Mouse (Mus musculus): ENCODE data around the gene Rftn2. TPM values are rescaled to one million over a fixed set of nuclear protein-coding genes. Genes with fewer than 3 reads are reported as not detected.

Gene Rftn2
- polyA plus RNA-seq, 1 experiment: 20.8 TPM

DNA sequence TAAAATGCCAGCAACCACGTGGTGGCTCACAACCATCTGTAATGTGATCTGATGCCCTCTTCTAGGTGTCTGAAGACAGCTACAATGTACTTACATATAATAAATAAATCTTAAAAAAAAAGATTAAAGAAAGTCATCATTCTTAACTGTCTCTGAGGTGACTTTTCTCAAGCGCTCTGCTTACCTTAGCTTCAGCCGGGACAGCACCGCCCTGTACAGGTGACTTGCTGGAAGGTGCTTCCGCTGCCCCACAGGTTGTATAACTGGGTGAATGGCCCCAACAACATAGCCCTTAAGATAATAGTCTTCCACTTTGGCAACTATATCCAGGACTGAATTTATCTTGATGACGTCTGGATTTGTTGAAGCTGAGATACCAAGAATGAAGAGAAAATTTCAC is 12.6 kb downstream of the Rftn2 start:
- Histone ChIP-seq H3K4me1 (ENCODE audit: control insufficient read depth, insufficient read depth, low read length) (no peaks in the 10 kb centered on the region), H3K4me3 (ENCODE audit: insufficient read depth, low read length) (no peak overlapping the region), H3K27ac (ENCODE audit: insufficient read depth, low read length) (no peak overlapping the region)
- TF ChIP-seq CTCF (IDR thresholded peaks at IDR 0.05; ENCODE audit: extremely low read depth, insufficient read depth, low read length) (no peak), POLR2A (IDR thresholded peaks at IDR 0.05; ENCODE audit: extremely low read depth, insufficient read depth, low read length) (no peak)

DNA sequence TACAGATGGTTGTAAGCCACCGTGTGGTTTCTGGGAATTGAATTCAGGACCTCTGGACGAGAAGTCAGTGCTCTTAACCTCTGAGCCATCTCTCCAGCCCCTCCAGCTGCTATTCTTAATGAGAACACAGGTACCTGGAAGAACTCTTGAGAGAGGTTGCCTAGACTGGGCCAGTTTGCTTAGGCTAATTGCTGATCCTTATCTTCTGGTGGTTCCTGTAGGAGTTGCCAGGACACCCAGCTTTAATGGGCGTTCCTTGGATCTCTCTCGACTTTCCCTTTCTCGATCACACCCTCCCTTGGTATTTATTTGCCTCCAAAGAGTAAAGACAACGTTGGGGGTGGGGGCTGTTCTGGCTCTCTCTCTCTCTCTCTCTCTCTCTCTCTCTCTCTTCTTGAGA is 13.1 kb downstream of the Rftn2 start:
- H3K4me1 ChIP-seq (ENCODE audit: control insufficient read depth, insufficient read depth, low read length): no peaks in the 10 kb centered on the region
- no peak for TF ChIP-seq CTCF (IDR thresholded peaks at IDR 0.05; ENCODE audit: extremely low read depth, insufficient read depth, low read length)
- no peak for TF ChIP-seq POLR2A (IDR thresholded peaks at IDR 0.05; ENCODE audit: extremely low read depth, insufficient read depth, low read length)
- no peak overlapping the region for H3K4me3 ChIP-seq (ENCODE audit: insufficient read depth, low read length)
- no peak overlapping the region for H3K27ac ChIP-seq (ENCODE audit: insufficient read depth, low read length)

DNA sequence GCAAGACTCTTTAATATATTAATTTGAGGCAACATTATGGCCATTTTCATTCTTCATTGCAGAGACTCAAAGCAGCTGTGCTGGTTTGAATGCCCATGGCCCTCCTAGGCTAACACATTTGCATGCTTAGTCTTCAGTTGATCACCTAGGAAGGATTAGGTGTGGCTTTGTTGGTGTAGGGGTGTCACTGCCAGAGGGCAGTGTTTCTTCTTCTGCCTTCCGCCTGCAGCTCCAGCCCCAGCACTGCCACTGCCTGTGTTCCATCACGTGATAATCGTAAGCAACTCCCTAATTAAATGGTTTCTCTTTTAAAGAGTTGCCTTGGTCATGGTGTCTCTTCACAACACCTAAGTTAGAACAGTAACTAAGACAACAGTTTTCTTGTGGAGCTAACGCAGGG is 13.8 kb downstream of the Rftn2 start:
- no peak overlapping the region for H3K27ac ChIP-seq (ENCODE audit: insufficient read depth, low read length)
- no peak for TF ChIP-seq CTCF (IDR thresholded peaks at IDR 0.05; ENCODE audit: extremely low read depth, insufficient read depth, low read length)
- TF ChIP-seq POLR2A (IDR thresholded peaks at IDR 0.05; ENCODE audit: extremely low read depth, insufficient read depth, low read length): no peak
- H3K4me1 ChIP-seq (ENCODE audit: control insufficient read depth, insufficient read depth, low read length): no peaks in the 10 kb centered on the region; the same call in 1 of the 2 replicates
- no peak overlapping the region for H3K4me3 ChIP-seq (ENCODE audit: insufficient read depth, low read length)

DNA sequence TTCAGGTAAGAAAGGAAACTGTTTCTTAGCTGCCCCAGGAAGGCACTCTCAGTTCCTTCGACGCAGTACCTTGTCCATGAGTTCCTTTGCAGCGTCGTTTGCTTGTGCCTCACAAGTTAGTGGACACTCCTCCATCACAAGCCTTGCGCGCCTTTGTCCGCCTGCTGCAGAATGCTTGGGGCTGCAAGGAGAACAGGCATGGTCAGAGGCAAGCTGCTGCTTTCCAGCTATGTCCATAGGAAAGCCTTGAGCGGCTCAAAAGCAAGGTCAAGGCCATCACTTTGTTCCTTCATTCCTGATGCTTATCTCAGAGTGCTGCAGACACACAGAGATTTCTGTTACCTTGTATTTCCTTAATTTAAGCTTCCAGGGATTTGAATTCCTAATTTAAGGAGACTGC is 15.5 kb downstream of the Rftn2 start:
- H3K4me1 ChIP-seq (ENCODE audit: control insufficient read depth, insufficient read depth, low read length): no peaks in the 10 kb centered on the region; the same call in 1 of the 2 replicates
- no peak overlapping the region for H3K4me3 ChIP-seq (ENCODE audit: insufficient read depth, low read length)
- no peak overlapping the region for H3K27ac ChIP-seq (ENCODE audit: insufficient read depth, low read length)
- no peak for TF ChIP-seq POLR2A (IDR thresholded peaks at IDR 0.05; ENCODE audit: extremely low read depth, insufficient read depth, low read length)
- TF ChIP-seq CTCF (IDR thresholded peaks at IDR 0.05; ENCODE audit: extremely low read depth, insufficient read depth, low read length): no peak

DNA sequence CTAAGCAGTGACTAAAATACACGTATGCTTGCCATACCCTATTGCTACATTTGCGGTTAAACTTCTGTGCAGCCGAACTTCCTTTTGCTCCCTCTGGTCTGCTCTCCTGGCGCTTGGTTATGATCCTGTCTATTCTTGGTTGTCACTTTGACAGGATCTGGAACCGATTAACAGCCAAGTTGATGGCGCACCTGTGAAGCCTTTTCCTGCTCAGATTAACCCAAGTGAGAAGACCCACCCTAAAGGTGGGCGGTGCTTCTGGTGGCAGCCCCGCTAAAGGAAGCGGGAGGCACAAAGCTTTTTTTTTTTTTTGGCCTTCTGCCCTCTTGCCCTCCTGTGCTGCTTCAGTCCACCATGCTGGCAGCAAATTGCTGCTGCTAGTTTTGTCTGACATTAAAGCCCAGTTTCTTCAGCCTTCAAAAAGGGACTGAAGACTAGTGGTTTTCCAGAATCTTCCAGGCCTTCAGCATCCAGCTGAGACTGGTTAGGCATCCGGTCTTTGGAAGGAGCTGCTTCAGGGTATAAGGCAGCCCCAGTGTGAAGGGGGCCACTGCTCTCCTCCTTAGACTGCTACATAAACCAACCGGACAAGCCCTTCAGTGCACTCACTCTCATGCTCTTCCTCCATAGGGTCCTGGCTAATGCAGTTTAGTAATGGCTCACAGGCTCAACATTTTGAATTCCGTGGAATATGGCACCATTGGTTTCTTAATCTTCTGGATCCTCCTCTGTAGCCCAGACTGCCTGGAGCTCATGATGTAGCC is 16.2 kb downstream of the Rftn2 start:
- TF ChIP-seq CTCF (IDR thresholded peaks at IDR 0.05; ENCODE audit: extremely low read depth, insufficient read depth, low read length) (no peak), POLR2A (IDR thresholded peaks at IDR 0.05; ENCODE audit: extremely low read depth, insufficient read depth, low read length) (no peak)
- Histone ChIP-seq H3K27ac (ENCODE audit: insufficient read depth, low read length) (no peak overlapping the region), H3K4me1 (ENCODE audit: control insufficient read depth, insufficient read depth, low read length) (no peaks in the 10 kb centered on the region; the same call in 1 of the 2 replicates), H3K4me3 (ENCODE audit: insufficient read depth, low read length) (no peak overlapping the region)

DNA sequence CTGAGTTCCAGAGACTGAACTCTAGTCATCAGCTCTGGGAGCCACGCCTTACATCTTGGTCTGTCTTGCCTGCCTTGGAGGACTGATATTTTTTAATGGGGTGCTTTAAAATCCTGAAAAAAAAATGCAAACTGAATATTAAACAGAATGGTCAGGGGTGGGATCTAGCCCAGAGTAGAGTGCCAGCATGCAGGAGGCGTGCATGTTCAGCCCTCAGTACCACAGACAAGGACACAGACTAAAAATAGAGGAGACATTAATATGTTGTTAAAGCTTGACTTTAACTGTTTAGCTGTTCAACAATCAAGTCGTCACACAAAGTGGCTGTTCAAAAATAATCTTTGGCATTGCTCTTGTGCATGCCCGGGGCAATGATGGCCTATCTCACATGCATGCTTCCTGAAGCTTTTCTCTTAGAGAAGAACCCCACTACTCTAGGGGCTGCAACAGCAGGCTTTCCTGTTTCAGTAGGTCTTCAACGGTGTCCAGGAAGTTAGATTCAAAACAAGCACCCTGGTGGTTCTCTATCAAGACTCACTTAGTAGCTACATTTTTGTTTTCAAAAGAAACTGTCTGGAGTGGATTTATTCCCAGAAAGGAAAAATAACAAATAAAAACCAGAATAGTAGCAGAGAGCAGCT is 18.0 kb downstream of the Rftn2 start:
- TF ChIP-seq CTCF (IDR thresholded peaks at IDR 0.05; ENCODE audit: extremely low read depth, insufficient read depth, low read length) (no peak), POLR2A (IDR thresholded peaks at IDR 0.05; ENCODE audit: extremely low read depth, insufficient read depth, low read length) (no peak)
- no peak overlapping the region for H3K4me3 ChIP-seq (ENCODE audit: insufficient read depth, low read length)
- no peak overlapping the region for H3K27ac ChIP-seq (ENCODE audit: insufficient read depth, low read length)
- no peaks in the 10 kb centered on the region; the same call in 1 of the 2 replicates for H3K4me1 ChIP-seq (ENCODE audit: control insufficient read depth, insufficient read depth, low read length)

DNA sequence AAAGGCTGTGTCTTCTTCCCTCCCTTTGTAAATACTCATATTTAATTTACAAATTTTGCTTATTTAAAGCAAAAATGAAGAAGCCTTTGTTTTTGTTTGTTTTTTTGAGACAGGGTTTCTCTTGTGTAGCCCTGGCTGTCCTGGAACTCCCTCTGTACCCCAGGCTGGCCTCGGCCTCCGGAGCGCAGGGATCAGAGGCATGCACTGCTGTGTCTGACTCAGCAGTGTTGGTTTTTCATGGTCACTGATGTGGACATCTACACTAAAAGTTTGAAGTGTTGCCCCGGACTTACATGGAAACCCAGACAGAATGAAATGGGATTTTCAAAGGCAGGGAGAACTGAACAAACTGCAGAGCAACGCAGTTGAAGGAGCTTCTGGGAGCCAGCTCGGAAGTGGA is 19.0 kb downstream of the Rftn2 start:
- no peak for TF ChIP-seq POLR2A (IDR thresholded peaks at IDR 0.05; ENCODE audit: extremely low read depth, insufficient read depth, low read length)
- TF ChIP-seq CTCF (IDR thresholded peaks at IDR 0.05; ENCODE audit: extremely low read depth, insufficient read depth, low read length): no peak
- H3K4me1 ChIP-seq (ENCODE audit: control insufficient read depth, insufficient read depth, low read length): no peaks in the 10 kb centered on the region; the same call in 1 of the 2 replicates
- no peak overlapping the region for H3K27ac ChIP-seq (ENCODE audit: insufficient read depth, low read length)
- no peak overlapping the region for H3K4me3 ChIP-seq (ENCODE audit: insufficient read depth, low read length)

DNA sequence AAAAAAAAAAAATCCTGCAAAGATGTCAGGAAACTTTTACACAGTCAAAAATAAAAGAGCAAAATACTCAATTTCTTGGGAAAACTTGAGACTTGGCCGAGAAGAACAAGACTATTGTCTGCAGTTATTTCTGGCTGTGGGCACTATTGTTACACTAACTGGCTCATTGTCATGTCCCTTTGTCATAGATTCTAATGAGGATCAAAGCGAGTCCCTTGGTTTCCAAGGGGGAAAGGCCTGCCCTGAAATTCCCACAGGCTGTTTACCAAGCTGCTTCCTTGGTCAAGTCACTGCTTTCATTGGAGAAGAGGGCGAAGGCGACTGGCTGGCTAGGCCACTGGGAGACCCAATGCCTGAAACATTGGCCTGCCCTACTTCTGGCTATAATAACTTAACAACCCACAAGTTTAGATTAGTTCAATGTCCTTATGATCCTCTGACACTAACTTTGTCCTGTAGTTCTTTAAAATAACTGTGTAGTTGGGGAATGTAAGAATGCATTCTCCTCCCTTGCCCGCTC is 20.7 kb downstream of the Rftn2 start:
- TF ChIP-seq CTCF (IDR thresholded peaks at IDR 0.05; ENCODE audit: extremely low read depth, insufficient read depth, low read length) (no peak), POLR2A (IDR thresholded peaks at IDR 0.05; ENCODE audit: extremely low read depth, insufficient read depth, low read length) (no peak)
- peaks cover 1% of the 10 kb centered on the region for H3K4me1 ChIP-seq (ENCODE audit: control insufficient read depth, insufficient read depth, low read length)

DNA sequence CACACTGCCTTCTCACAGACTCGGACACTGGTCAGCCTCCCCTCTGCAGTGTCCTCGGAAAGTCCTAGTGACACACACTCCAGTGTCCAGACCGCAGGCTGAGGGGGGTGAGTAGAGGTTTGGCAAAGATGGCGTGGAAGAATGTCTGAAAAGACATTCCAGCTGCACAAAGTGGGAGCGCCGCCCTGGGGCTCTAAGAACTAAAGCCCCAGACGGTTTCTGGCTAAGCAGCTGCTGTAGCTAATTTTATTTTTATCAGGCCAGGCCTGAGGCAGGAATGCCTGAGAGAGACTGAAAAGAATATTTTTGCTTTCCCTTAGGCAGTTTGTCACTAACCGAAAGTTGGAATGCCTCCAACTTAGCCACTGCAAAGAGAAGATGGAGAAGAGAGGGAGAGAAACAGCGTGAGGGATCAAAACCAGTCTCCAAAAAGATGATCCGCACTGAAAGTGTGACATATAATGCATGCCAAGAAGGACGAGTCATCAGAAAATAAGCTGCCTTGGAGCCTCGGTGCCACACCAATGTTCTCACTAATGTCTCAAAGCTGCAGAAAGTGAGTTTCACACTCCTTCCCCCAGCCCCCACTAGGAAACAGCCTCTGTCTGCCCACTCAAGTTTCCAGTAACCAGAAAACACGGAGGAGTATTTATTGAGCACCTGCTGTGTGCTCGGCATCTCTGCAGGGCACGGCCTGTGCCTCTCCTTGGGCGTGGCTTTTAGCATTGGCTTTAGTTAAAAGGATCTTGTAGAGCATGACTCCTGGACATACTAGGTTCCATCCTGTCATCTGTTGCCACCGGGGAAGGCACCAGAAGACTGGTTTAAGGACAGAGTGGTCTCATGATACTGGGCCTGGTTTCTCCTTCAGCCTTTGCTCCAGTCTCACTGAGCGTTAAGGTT is 24.5 kb downstream of the Rftn2 start:
- Histone ChIP-seq H3K4me3 (ENCODE audit: insufficient read depth, low read length) (no peak overlapping the region), H3K4me1 (ENCODE audit: control insufficient read depth, insufficient read depth, low read length) (peaks cover 1% of the 10 kb centered on the region; the same call in 1 of the 2 replicates)
- no peak for TF ChIP-seq POLR2A (IDR thresholded peaks at IDR 0.05; ENCODE audit: extremely low read depth, insufficient read depth, low read length)
- no peak for TF ChIP-seq CTCF (IDR thresholded peaks at IDR 0.05; ENCODE audit: extremely low read depth, insufficient read depth, low read length)

More for the DNA sequence above, 20.7 kb downstream of the Rftn2 start:
- Histone ChIP-seq H3K4me3 (ENCODE audit: insufficient read depth, low read length) (no peak overlapping the region), H3K27ac (ENCODE audit: insufficient read depth, low read length) (no peak overlapping the region)

More for the DNA sequence above, 24.5 kb downstream of the Rftn2 start:
- H3K27ac ChIP-seq (ENCODE audit: insufficient read depth, low read length): 0 out of 2 replicates have a peak overlapping the region, but pooled peaks have one; percentile 19
